Mouse (Mus musculus) cerebellum, postnatal 36 days (tissue): ENCODE results near the gene Pjvk.
"Not testable (repeated sequence)": the region's sequence is repeated elsewhere in the genome, so short reads cannot be mapped to it uniquely, and the experiment has no call there.

ENCODE experiments used
- DNase-seq, 2 experiments: peaks; one replicate each; pipeline ENCODE4 v3.0.0; 2021 to 2022; ENCODE audit warnings: mixed read lengths in 2 of 2

Gene Pjvk

GRCm38 (mm10) chr2:76647883-76648570 is at the start of gene Pjvk, which contains the start of gene Prkra:
Gene Pjvk (plus strand): TSS chr2:76648476.
Gene Prkra (minus strand): TSS chr2:76648015.
- peak; percentile 97 for DNase-seq

GRCm38 (mm10) chr2:76599214-76599613 is 49.1 kb upstream of the Pjvk start:
- no peak for DNase-seq

GRCm38 (mm10) chr2:76602256-76602655 is 46.0 kb upstream of the Pjvk start:
- peak in 1 of 2 experiments; percentile 15 for DNase-seq

- DNase-seq, result no peak
Measured at GRCm38 (mm10) chr2:76606704-76607103, 41.6 kb upstream of the Pjvk start.

GRCm38 (mm10) chr2:76610326-76611104 is 37.8 kb upstream of the Pjvk start:
- DNase-seq, result no peak

GRCm38 (mm10) chr2:76611996-76612395 is 36.3 kb upstream of the Pjvk start:
- no peak for DNase-seq

- peak; percentile 19 to 57 for DNase-seq
Measured at GRCm38 (mm10) chr2:76618078-76618477, 30.2 kb upstream of the Pjvk start.

GRCm38 (mm10) chr2:76620188-76620587 is 28.1 kb upstream of the Pjvk start:
- no peak for DNase-seq

GRCm38 (mm10) chr2:76621724-76622123 is 26.6 kb upstream of the Pjvk start:
- DNase-seq, result no peak

- not testable (repeated sequence) for DNase-seq
Measured at GRCm38 (mm10) chr2:76622316-76622715, 26.0 kb upstream of the Pjvk start.

- no peak for DNase-seq
Measured at GRCm38 (mm10) chr2:76630293-76630692, 18.0 kb upstream of the Pjvk start.

- no peak for DNase-seq
Measured at GRCm38 (mm10) chr2:76631600-76631999, 16.7 kb upstream of the Pjvk start.

- DNase-seq, result no peak
Measured at GRCm38 (mm10) chr2:76639637-76640036, 8.6 kb upstream of the Pjvk start.

- DNase-seq, result no peak
Measured at GRCm38 (mm10) chr2:76643801-76644200, 4.5 kb upstream of the Pjvk start.

- no peak for DNase-seq
Measured at GRCm38 (mm10) chr2:76647441-76647869, 821 bp upstream of the Pjvk start.

GRCm38 (mm10) chr2:76648666-76649141 is 428 bp downstream of the Pjvk start:
- DNase-seq, result no peak

GRCm38 (mm10) chr2:76653070-76653469 is 4.8 kb downstream of the Pjvk start:
- DNase-seq, result no peak

GRCm38 (mm10) chr2:76654646-76655045 is 6.4 kb downstream of the Pjvk start:
- no peak for DNase-seq

- DNase-seq, result no peak
Measured at GRCm38 (mm10) chr2:76655444-76655843, 7.2 kb downstream of the Pjvk start.

- DNase-seq, result no peak
Measured at GRCm38 (mm10) chr2:76655982-76656381, 7.7 kb downstream of the Pjvk start.

- no peak for DNase-seq
Measured at GRCm38 (mm10) chr2:76658551-76658950, 10.3 kb downstream of the Pjvk start.

GRCm38 (mm10) chr2:76659419-76659818 is 11.1 kb downstream of the Pjvk start:
- DNase-seq, result no peak

GRCm38 (mm10) chr2:76665531-76665930 is 17.3 kb downstream of the Pjvk start:
- DNase-seq, result no peak

- no peak for DNase-seq
Measured at GRCm38 (mm10) chr2:76667200-76667599, 18.9 kb downstream of the Pjvk start.
